Mouse (Mus musculus) forebrain, postnatal 0 days (tissue): ENCODE results near the gene C2cd2. TPM values are rescaled to one million over a fixed set of nuclear protein-coding genes. Genes with fewer than 3 reads are reported as not detected.
"Not testable (repeated sequence)": the region's sequence is repeated elsewhere in the genome, so short reads cannot be mapped to it uniquely, and the experiment has no call there.

Experiments used
- ATAC-seq: fragments of 200-750 bp; cut with Nextera tagmentation; 2 replicates; pipeline ENCODE4 v1.8.0; 2017; ENCODE audit warnings: mild to moderate bottlenecking, moderate library complexity
- DNase-seq: peaks from one replicate; pipeline ENCODE4 v3.0.0-alpha.2; 2015
- H3K27ac ChIP-seq: fragments of 300-500 bp; sonication (generic); 2 replicates; pipeline ENCODE4 v1.5.1; 2014; ENCODE audit warnings: low read depth, mild to moderate bottlenecking, antibody characterized with exemption, low read length, moderate library complexity, mixed read lengths
- H3K27me3 ChIP-seq: fragments of 300-500 bp; sonication (generic); 2 replicates; pipeline ENCODE4 v1.6.1; 2014; ENCODE audit warnings: mild to moderate bottlenecking, low read length, mixed read lengths; ENCODE audit not compliant: insufficient read depth
- H3K36me3 ChIP-seq: fragments of 300-500 bp; sonication (generic); 2 replicates; pipeline ENCODE4 v1.6.1; 2014; ENCODE audit warnings: mild to moderate bottlenecking, moderate library complexity; ENCODE audit not compliant: insufficient read depth
- H3K4me1 ChIP-seq: fragments of 300-500 bp; sonication (generic); 2 replicates; pipeline ENCODE4 v1.6.1; 2014; ENCODE audit warnings: antibody characterized with exemption; ENCODE audit not compliant: insufficient read depth
- H3K4me2 ChIP-seq: fragments of 300-500 bp; sonication (generic); 2 replicates; pipeline ENCODE4 v1.6.1; 2014; ENCODE audit warnings: low read depth, mild to moderate bottlenecking, moderate library complexity
- H3K4me3 ChIP-seq: fragments of 300-500 bp; sonication (generic); 2 replicates; pipeline ENCODE4 v1.5.1; 2014; ENCODE audit warnings: low read depth, low read length, mixed read lengths
- H3K9ac ChIP-seq: fragments of 300-500 bp; sonication (generic); 2 replicates; pipeline ENCODE4 v1.6.1; 2014; ENCODE audit warnings: mild to moderate bottlenecking
- H3K9me3 ChIP-seq: fragments of 300-500 bp; sonication (generic); 2 replicates; pipeline ENCODE4 v1.6.1; 2016; ENCODE audit warnings: low read length
- CTCF ChIP-seq: sonication (generic); IDR thresholded peaks from 2 replicates; pipeline ENCODE4 v1.5.1; 2016; ENCODE audit warnings: antibody characterized with exemption, control low read depth, low read depth
- WGBS: fragments of 180-500 bp; shearing (Covaris S2); extraction: QIAGEN DNeasy Blood & Tissue Kit; methylation state at CpG from one replicate; pipeline ENCODE4 v1.1.7; 2014; 5-methylcytosine and 5-hydroxymethylcytosine counted together
- polyA plus RNA-seq: library from polyadenylated mRNA; unstranded; fragments of >200 nt; fragmentation: Nextera tagmentation; extraction: Ambion mirVana; gene quantifications from 2 replicates; pipeline ENCODE4 v1.2.1, GENCODE M21; 2015
- total RNA-seq: library from RNA; depleted of rRNA; stranded (reverse); fragments of >200 nt; gene quantifications from 2 replicates; pipeline ENCODE4 v1.2.3, GENCODE M21; 2014

Gene C2cd2
- total and polyA plus RNA-seq, 2 experiments from 2014 or later = 11.9 to 13.3 TPM

DNA sequence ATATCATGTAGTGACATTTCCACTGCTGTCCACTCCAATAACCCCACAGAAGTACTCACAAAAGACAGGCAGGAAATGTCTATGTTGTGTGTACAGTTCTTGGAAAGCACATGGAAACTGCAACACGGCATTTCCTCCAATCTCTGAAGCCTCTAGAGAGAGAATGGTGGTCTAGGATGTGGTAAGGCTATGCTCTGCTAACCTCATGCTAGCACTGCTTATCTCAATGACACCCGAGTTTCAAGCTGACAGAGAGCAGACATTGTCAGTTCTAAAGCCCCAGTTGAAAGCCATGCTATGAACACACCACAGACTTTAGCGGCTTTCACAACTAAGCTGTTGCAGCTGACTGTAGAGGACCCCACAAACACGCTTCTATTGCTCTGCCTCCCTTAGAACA is 13.6 kb downstream of the C2cd2 start:
- Histone ChIP-seq H3K4me1 (no peaks in the 10 kb centered on the region), H3K4me3 (no peak overlapping the region), H3K36me3 (peaks cover 43% of the 10 kb centered on the region), H3K27me3 (no peaks in the 10 kb centered on the region), H3K9me3 (no peaks in the 10 kb centered on the region), H3K9ac (no peak overlapping the region), H3K27ac (no peak overlapping the region), H3K4me2 (no peak overlapping the region)
- no peak for TF ChIP-seq CTCF
- 85% methylated on average over 4 of the region's 4 CpGs for WGBS
- ATAC-seq = no peak
- no peak for DNase-seq

DNA sequence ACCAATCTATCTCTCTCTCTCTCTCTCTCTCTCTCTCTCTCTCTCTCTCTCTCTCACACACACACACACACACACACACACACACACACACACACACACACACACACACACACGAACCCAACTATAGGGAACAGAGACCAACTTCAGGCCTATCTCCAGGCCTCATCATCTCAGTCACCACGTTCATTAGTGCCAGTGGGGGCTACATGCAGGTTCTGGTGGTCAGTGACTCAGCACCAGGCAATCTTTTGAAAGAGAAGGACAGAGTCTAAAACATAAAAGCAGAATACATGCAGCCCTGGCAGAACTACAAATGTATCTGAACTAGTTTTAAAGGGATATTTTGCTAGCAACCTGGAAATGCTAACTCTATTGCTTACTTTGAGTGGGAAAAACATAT is 15.4 kb downstream of the C2cd2 start:
- H3K9ac ChIP-seq, ATAC-seq, H3K27me3 ChIP-seq, H3K4me3 ChIP-seq, H3K4me1 ChIP-seq, DNase-seq, H3K9me3 ChIP-seq, H3K27ac ChIP-seq, H3K4me2 ChIP-seq: not testable (repeated sequence)
- peaks cover 31% of the 10 kb centered on the region for H3K36me3 ChIP-seq
- 87% methylated on average over 2 of the region's 2 CpGs for WGBS

DNA sequence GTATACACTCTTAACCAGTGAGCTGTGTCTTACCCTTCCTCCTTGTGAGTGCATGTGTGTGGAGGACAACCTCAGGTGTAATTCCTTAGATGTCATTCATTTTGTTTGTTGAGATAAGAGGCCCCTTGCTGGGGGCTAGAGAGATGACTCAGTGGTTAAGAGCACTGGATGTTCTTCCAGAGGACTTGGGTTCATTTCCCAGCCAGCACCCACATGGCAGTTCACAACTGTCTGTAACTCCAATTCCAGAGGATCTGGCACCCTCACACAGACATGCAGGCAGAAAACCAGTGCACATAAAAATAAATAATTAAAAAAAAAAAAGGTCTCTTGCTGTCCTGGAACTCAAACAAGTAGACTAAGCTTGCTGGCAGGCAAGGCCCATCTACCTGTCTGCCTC is 20.6 kb downstream of the C2cd2 start:
- no peaks in the 10 kb centered on the region for H3K27me3 ChIP-seq
- H3K9me3 ChIP-seq = no peaks in the 10 kb centered on the region
- H3K4me2 ChIP-seq = no peak overlapping the region
- H3K9ac ChIP-seq = no peak overlapping the region
- no peak for TF ChIP-seq CTCF
- H3K36me3 ChIP-seq = peaks cover 5% of the 10 kb centered on the region; the same call in 1 of the 2 replicates
- ATAC-seq (no peak), DNase-seq (no peak)
- H3K4me1 ChIP-seq = no peaks in the 10 kb centered on the region
- H3K27ac ChIP-seq = no peak overlapping the region
- no peak overlapping the region for H3K4me3 ChIP-seq

DNA sequence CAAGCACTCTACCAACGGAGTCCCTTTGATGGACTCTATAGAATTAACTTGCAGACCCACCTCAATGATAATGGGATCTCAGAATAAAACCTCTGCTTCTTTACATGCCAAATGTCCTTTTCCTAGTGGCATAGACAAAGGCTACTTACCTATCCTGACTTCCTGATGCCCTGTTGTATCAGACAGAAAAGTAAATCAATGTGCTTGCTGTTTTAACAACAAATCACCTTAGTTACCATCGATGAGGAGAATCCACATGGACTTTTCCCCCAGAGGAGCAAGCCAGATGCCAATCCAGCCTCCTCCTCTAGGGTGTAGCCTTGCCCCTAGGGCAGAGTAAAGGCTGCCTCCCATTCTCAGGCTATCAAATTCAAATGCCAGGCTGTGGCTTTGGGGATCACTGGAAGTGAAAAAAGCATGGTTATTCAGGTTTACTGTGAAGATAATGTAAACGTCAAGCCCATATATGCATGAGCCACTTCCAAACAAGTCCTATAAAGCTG is 21.9 kb downstream of the C2cd2 start:
- Histone ChIP-seq H3K36me3 (peaks cover 5% of the 10 kb centered on the region; the same call in 1 of the 2 replicates), H3K9me3 (no peaks in the 10 kb centered on the region), H3K4me1 (no peaks in the 10 kb centered on the region), H3K4me2 (no peak overlapping the region), H3K27ac (no peak overlapping the region), H3K4me3 (no peak overlapping the region), H3K27me3 (no peaks in the 10 kb centered on the region), H3K9ac (no peak overlapping the region)
- ATAC-seq = no peak
- WGBS = 94% methylated on average over 3 of the region's 3 CpGs
- DNase-seq = no peak
- no peak for TF ChIP-seq CTCF

DNA sequence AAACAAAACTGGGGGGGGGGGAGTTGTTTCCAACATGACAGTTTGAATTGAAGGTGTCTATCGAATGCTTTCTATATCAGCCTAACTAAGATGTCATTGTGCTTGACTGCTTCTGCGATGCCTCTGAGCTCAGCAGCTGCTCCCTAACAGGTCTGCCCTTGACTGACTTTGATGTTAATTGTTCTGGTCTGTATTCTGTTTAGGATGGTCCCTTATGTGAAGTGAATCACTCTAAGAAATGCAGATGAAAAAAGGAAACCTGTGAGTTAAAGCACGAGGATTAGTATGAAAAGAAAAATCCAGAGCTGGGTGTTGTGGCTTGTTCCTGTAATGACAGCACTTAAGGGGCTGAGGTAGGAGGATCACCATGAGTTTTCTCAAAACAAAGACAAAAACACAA is 26.6 kb downstream of the C2cd2 start:
- no peak overlapping the region for H3K27ac ChIP-seq
- no peaks in the 10 kb centered on the region for H3K36me3 ChIP-seq
- no peaks in the 10 kb centered on the region for H3K9me3 ChIP-seq
- no peak overlapping the region for H3K9ac ChIP-seq
- no peak for DNase-seq
- no peaks in the 10 kb centered on the region for H3K27me3 ChIP-seq
- H3K4me2 ChIP-seq = no peak overlapping the region
- no peaks in the 10 kb centered on the region for H3K4me1 ChIP-seq
- 85% methylated on average over 3 of the region's 3 CpGs for WGBS
- ATAC-seq = no peak
- TF ChIP-seq CTCF = no peak
- no peak overlapping the region for H3K4me3 ChIP-seq

DNA sequence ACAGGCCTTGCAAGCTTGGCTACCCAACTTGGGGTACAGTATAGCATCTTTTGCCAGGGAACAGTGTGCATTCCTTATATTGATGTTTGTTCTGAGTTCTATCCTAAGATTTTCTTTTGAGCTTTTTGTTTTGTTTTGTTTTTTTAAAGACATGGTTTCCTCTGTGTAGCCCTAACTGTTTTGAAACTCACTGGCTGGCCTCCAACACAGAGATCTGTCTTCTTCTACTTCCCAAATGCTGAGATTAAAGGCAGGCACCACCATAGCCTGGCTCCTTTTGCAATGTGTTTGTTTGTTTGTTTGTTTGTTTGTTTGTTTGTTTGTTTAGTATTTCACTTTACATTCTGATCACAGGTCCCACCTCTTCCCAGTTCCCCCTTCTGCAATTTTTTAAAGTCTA is 32.2 kb downstream of the C2cd2 start:
- Histone ChIP-seq H3K9me3 (no peaks in the 10 kb centered on the region), H3K4me3 (no peak overlapping the region), H3K36me3 (no peaks in the 10 kb centered on the region), H3K4me1 (no peaks in the 10 kb centered on the region), H3K27ac (no peak overlapping the region), H3K4me2 (no peak overlapping the region), H3K9ac (no peak overlapping the region), H3K27me3 (no peaks in the 10 kb centered on the region)
- ATAC-seq (no peak), DNase-seq (no peak)
- no peak for TF ChIP-seq CTCF

DNA sequence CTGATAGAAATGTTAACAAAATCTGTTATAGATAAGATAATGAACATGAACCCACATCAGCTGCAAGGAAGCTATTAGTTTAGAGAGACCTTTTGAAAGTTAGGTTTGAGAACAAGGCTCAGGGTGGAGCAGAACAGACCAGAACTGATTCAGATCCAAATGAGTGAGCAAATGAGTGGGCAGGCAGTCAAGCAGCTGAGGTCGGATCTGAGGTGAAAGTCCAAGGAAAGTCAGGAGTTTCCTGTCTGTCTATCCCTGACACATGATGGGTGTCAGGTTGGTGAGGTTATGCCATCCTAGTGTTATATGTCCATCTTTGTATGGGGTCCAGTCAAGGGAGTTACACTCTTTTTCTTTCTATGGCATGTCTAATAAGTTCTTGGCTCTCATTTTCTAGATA is 32.9 kb downstream of the C2cd2 start:
- 52% methylated on average over 1 of the region's 1 CpGs for WGBS

More for the DNA sequence above, 32.9 kb downstream of the C2cd2 start:
- no peak for TF ChIP-seq CTCF
- no peak overlapping the region for H3K9ac ChIP-seq
- H3K27me3 ChIP-seq = no peaks in the 10 kb centered on the region
- no peaks in the 10 kb centered on the region for H3K9me3 ChIP-seq
- no peak for ATAC-seq
- no peak overlapping the region for H3K4me2 ChIP-seq
- no peak overlapping the region for H3K4me3 ChIP-seq
- DNase-seq = no peak
- no peak overlapping the region for H3K27ac ChIP-seq
- H3K4me1 ChIP-seq = no peaks in the 10 kb centered on the region
- H3K36me3 ChIP-seq = no peaks in the 10 kb centered on the region
